Mouse (Mus musculus) CH12.LX (cell line): ENCODE measurements at regions not wholly inside any gene's neighbourhood (a gene's known extent, or its start where the extent isn't known, plus 50 kb on each side); places are given as distances from the start of the nearest gene placed in this dataset.

Experiments used
- DNase-seq: peaks from one replicate; pipeline ENCODE4 v3.0.0-alpha.2; 2013; ENCODE audit errors: extremely low read depth
- H3K27ac ChIP-seq: 2 replicates; pipeline ENCODE4 v1.5.1; 2012; ENCODE audit warnings: low read depth, mild to moderate bottlenecking, control low read depth, moderate library complexity; ENCODE audit not compliant: insufficient read depth
- H3K27me3 ChIP-seq: replicated peaks from 2 replicates; pipeline ENCODE3; 2012; ENCODE audit warnings: inconsistent platforms
- H3K36me3 ChIP-seq, 2 experiments: replicated peaks in 1 of 2; 2 replicates each; pipeline versions ENCODE3 to v1.6.1; 2012; ENCODE audit warnings: inconsistent platforms in 1 of 2, low read length in 1 of 2, mild to moderate bottlenecking in 1 of 2, mixed read lengths in 1 of 2, moderate library complexity in 1 of 2; ENCODE audit not compliant: control insufficient read depth in 1 of 2, insufficient read depth in 1 of 2
- H3K4me1 ChIP-seq, 2 experiments: 2 replicates each; pipeline ENCODE4 v1.6.1; 2012; ENCODE audit warnings: inconsistent platforms in 1 of 2, moderate library complexity in 1 of 2; ENCODE audit not compliant: insufficient read depth in 2 of 2, control insufficient read depth in 1 of 2
- H3K4me2 ChIP-seq: 2 replicates; pipeline ENCODE4 v1.6.1; 2012; ENCODE audit warnings: low read depth, mild to moderate bottlenecking, control low read depth; ENCODE audit not compliant: poor library complexity, insufficient read depth, severe bottlenecking
- H3K4me3 ChIP-seq, 3 experiments: fragments of 150-350 bp in 1 of 3; sonication (generic) in 1 of 3; replicated peaks in 1 of 3; 2 replicates each; pipeline versions ENCODE3 to v1.5.1; 2011 to 2012; ENCODE audit warnings: low read depth in 2 of 3, low read length in 2 of 3, mild to moderate bottlenecking in 2 of 3, moderate library complexity in 2 of 3, control low read depth in 1 of 3, improper control_type of control experiment in 1 of 3, inconsistent platforms in 1 of 3, mixed read lengths in 1 of 3; ENCODE audit not compliant: poor library complexity in 1 of 3
- H3K79me2 ChIP-seq: replicated peaks from 2 replicates; pipeline ENCODE4 v1.6.1; 2012; ENCODE audit warnings: mild to moderate bottlenecking, moderate library complexity; ENCODE audit not compliant: control insufficient read depth, poor library complexity, insufficient read depth, severe bottlenecking; ENCODE audit errors: extremely low read depth
- H3K9ac ChIP-seq: 2 replicates; pipeline ENCODE4 v1.6.1; 2012; ENCODE audit warnings: low read depth, mild to moderate bottlenecking, control low read depth, moderate library complexity; ENCODE audit not compliant: insufficient read depth
- H3K9me3 ChIP-seq: replicated peaks from 2 replicates; pipeline ENCODE3; 2012; ENCODE audit warnings: low read length, inconsistent platforms, mixed read lengths
- CHD1 ChIP-seq: IDR thresholded peaks from 2 replicates; pipeline ENCODE4 v1.6.1; 2012; ENCODE audit warnings: low read depth, low read length, improper control_type of control experiment, inconsistent platforms
- CHD2 ChIP-seq: IDR thresholded peaks from 2 replicates; pipeline ENCODE4 v1.6.1; 2011; ENCODE audit warnings: low read length, improper control_type of control experiment
- E2F4 ChIP-seq: IDR thresholded peaks from 2 replicates; pipeline ENCODE4 v1.6.1; 2011; ENCODE audit warnings: low read depth, low read length, improper control_type of control experiment; ENCODE audit not compliant: insufficient replicate concordance
- HCFC1 ChIP-seq: IDR thresholded peaks from 2 replicates; pipeline ENCODE4 v1.6.1; 2012; ENCODE audit warnings: low read depth, mild to moderate bottlenecking, inconsistent platforms, low read length, improper control_type of control experiment
- IRF4 ChIP-seq: IDR thresholded peaks from 2 replicates; pipeline ENCODE4 v1.6.1; 2014; ENCODE audit warnings: low read depth, mild to moderate bottlenecking, inconsistent platforms, low read length, improper control_type of control experiment
- JUN ChIP-seq: IDR thresholded peaks from 2 replicates; pipeline ENCODE4 v1.6.1; 2011; ENCODE audit warnings: low read depth, mild to moderate bottlenecking, low read length, improper control_type of control experiment, moderate library complexity; ENCODE audit not compliant: insufficient read depth
- JUND ChIP-seq: conservative IDR thresholded peaks from 2 replicates; pipeline ENCODE4 v1.6.1; 2011; ENCODE audit warnings: low read depth, low read length, improper control_type of control experiment
- KAT2A ChIP-seq: IDR thresholded peaks from 2 replicates; pipeline ENCODE4 v1.6.1; 2012; ENCODE audit warnings: low read length, improper control_type of control experiment, inconsistent platforms; ENCODE audit not compliant: insufficient replicate concordance
- MAFK ChIP-seq: IDR thresholded peaks from 2 replicates; pipeline ENCODE4 v1.6.1; 2011; ENCODE audit warnings: low read length, improper control_type of control experiment; ENCODE audit not compliant: insufficient replicate concordance
- MEF2A ChIP-seq: IDR thresholded peaks from 2 replicates; pipeline ENCODE4 v1.6.1; 2014; ENCODE audit warnings: low read depth, mild to moderate bottlenecking, inconsistent platforms, low read length, improper control_type of control experiment, borderline replicate concordance
- MYC ChIP-seq: IDR thresholded peaks from 2 replicates; pipeline ENCODE4 v1.6.1; 2011; ENCODE audit warnings: low read depth, mild to moderate bottlenecking, improper control_type of control experiment, low read length
- NRF1 ChIP-seq: IDR thresholded peaks from 2 replicates; pipeline ENCODE4 v1.6.1; 2014; ENCODE audit warnings: low read depth, mild to moderate bottlenecking, inconsistent platforms, low read length, improper control_type of control experiment, moderate library complexity
- POLR2A ChIP-seq: IDR thresholded peaks from 2 replicates; pipeline ENCODE4 v1.6.1; 2011; ENCODE audit warnings: low read depth, mild to moderate bottlenecking, improper control_type of control experiment, low read length
- POLR2AphosphoS2 ChIP-seq: IDR thresholded peaks from 2 replicates; pipeline ENCODE4 v1.6.1; 2011; ENCODE audit warnings: low read depth, low read length, improper control_type of control experiment
- RAD21 ChIP-seq: IDR thresholded peaks from 2 replicates; pipeline ENCODE4 v1.6.1; 2011; ENCODE audit warnings: low read depth, mild to moderate bottlenecking, low read length, improper control_type of control experiment, moderate library complexity
- RCOR1 ChIP-seq: conservative IDR thresholded peaks from 2 replicates; pipeline ENCODE4 v1.6.1; 2012; ENCODE audit warnings: low read depth, mild to moderate bottlenecking, inconsistent platforms, low read length, improper control_type of control experiment
- SIN3A ChIP-seq: IDR thresholded peaks from 2 replicates; pipeline ENCODE4 v1.6.1; 2012; ENCODE audit warnings: low read length, improper control_type of control experiment, inconsistent platforms
- UBTF ChIP-seq: IDR thresholded peaks from 2 replicates; pipeline ENCODE4 v1.6.1; 2012; ENCODE audit warnings: low read depth, mild to moderate bottlenecking, inconsistent platforms, low read length, improper control_type of control experiment, moderate library complexity
- USF2 ChIP-seq: conservative IDR thresholded peaks from 2 replicates; pipeline ENCODE4 v1.6.1; 2011; ENCODE audit warnings: low read depth, low read length, improper control_type of control experiment
- ZC3H11A ChIP-seq: IDR thresholded peaks from 2 replicates; pipeline ENCODE4 v1.6.1; 2012; ENCODE audit warnings: low read depth, mild to moderate bottlenecking, inconsistent platforms, low read length, improper control_type of control experiment
- ZKSCAN1 ChIP-seq: IDR thresholded peaks from 2 replicates; pipeline ENCODE4 v1.6.1; 2012; ENCODE audit warnings: low read depth, inconsistent platforms, low read length, improper control_type of control experiment, borderline replicate concordance
- ZNF384 ChIP-seq: IDR thresholded peaks from 2 replicates; pipeline ENCODE4 v1.6.1; 2012; ENCODE audit warnings: low read depth, low read length, improper control_type of control experiment, inconsistent platforms
- dilution Hi-C: fragments of 300-500 bp; cut with MboI; formaldehyde crosslinking; loops from 2 replicates; pipeline ENCODE4 v1.14.3; 2020; ENCODE audit warnings: low sequenced_read_pairs; ENCODE audit not compliant: extremely low pct_unique_long_range_greater_than_20kb, extremely low pct_ligation_motif_present
- in situ Hi-C: fragments of 300-500 bp; cut with MboI; formaldehyde crosslinking; loops from 3 replicates; pipeline ENCODE4 v1.14.3; 2019; ENCODE audit warnings: low sequenced_read_pairs, low pct_ligation_motif_present, low pct_unique_long_range_greater_than_20kb, mixed read lengths

DNA sequence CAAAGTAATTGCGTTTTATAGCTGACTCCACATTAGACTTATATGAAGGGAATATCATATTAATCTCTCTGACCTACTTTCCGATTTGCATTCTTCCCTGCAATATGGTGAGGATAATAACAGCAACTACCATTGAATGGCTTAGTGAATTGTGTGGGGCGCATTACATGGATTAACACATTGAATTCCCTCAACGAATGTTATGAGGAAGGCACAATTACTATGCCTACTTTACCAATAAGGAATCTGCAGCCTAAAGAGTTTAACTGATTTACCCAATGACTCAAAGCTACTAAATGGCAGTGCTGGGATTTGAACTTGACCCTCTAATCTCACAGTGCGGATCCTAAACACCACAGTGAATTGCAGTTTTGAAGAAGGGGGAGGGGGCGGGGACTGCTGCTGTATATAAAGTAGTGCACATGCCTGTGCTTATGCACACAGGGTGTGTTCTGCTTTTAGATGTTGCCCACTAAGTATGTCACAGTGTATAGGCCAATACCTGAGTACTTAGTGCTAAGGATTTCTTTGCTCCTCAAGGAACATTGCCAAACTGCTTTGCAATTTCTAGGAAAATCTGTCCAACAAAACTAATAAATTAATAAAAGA lies 563.8 kb upstream of the Atp2b1 start:
- Histone ChIP-seq H3K9me3 (no peaks in the 10 kb centered on the region), H3K9ac (no peak overlapping the region), H3K27me3 (no peaks in the 10 kb centered on the region), H3K4me3 (no peak overlapping the region), H3K36me3 (no peaks in the 10 kb centered on the region), H3K79me2 (no peaks in the 10 kb centered on the region), H3K27ac (no peak overlapping the region), H3K4me1 (no peaks in the 10 kb centered on the region), H3K4me2 (no peak overlapping the region)
- dilution Hi-C loops (no loop called here), in situ Hi-C loops (no loop called here)
- no peak for DNase-seq
- TF ChIP-seq JUN (no peak), ZNF384 (no peak), HCFC1 (no peak), CHD1 (no peak), IRF4 (no peak), ZKSCAN1 (no peak), MAFK (no peak), NRF1 (no peak), E2F4 (no peak), RAD21 (no peak), USF2 (no peak), JUND (no peak), CHD2 (no peak), UBTF (no peak), POLR2AphosphoS2 (no peak), ZC3H11A (no peak), RCOR1 (no peak)

DNA sequence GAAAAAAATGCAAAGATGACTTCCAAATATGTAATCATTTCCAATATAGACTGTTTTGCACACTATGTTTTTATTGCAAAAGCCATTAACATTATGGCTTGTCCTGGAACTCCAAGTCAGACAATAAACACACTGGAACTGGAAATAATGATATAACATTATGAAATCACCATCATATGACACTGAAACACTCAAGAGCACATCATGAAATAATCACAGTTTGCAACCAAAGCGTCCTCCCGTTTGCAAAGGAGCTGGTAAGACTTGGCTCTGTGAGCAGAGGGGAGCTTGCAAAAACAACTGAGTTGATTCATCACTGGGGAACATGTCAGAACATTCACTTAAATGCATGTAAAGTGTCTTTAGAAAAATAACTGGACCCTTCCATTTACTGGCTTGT lies 562.1 kb upstream of the Atp2b1 start:
- in situ Hi-C loops = no loop called here
- H3K4me1 ChIP-seq = no peaks in the 10 kb centered on the region

More for the DNA sequence above, 562.1 kb upstream of the Atp2b1 start:
- Histone ChIP-seq H3K27ac (no peak overlapping the region), H3K9me3 (no peaks in the 10 kb centered on the region), H3K36me3 (no peaks in the 10 kb centered on the region), H3K79me2 (no peaks in the 10 kb centered on the region), H3K9ac (no peak overlapping the region), H3K4me2 (no peak overlapping the region), H3K27me3 (no peaks in the 10 kb centered on the region), H3K4me3 (no peak overlapping the region)
- dilution Hi-C loops = no loop called here
- no peak for DNase-seq
- no peak for TF ChIP-seq NRF1
- TF ChIP-seq RAD21 = no peak
- no peak for TF ChIP-seq IRF4
- no peak for TF ChIP-seq MEF2A
- no peak for TF ChIP-seq MYC
- TF ChIP-seq CHD1 = no peak
- TF ChIP-seq KAT2A = no peak
- TF ChIP-seq POLR2A = no peak
- no peak for TF ChIP-seq SIN3A
- no peak for TF ChIP-seq HCFC1
- TF ChIP-seq POLR2AphosphoS2 = no peak
